Mouse (Mus musculus): ENCODE measurements around the gene Med25. TPM values are rescaled to one million over a fixed set of nuclear protein-coding genes. Genes with fewer than 3 reads are reported as not detected.

The Med25 gene
- polyA plus RNA-seq, 2 experiments: 24.2 to 29.3 TPM

- DNase-seq (ENCODE audit: low read depth in 3 of 3, low spot score in 3 of 3) (no peak), ATAC-seq (ENCODE audit: insufficient read depth) (peak; percentile 6; the same call in 1 of the 2 replicates)
- H3K4me2 ChIP-seq (ENCODE audit: low read depth): peak overlapping the region; percentile 83
- H3K4me1 ChIP-seq (replicated peaks; ENCODE audit: control insufficient read depth in 2 of 2, insufficient read depth in 2 of 2, low read length in 1 of 2): peaks cover 35 to 41% of the 10 kb centered on the region in 2 experiments
- H3K9ac ChIP-seq (replicated peaks): peak overlapping the region; percentile 81
- no peaks in the 10 kb centered on the region for H3K9me3 ChIP-seq (ENCODE audit: control insufficient read depth, low read length)
- H3K27me3 ChIP-seq (ENCODE audit: control insufficient read depth, insufficient read depth, low read length): no peaks in the 10 kb centered on the region
- no peak for TF ChIP-seq EP300 (IDR thresholded peaks at IDR 0.05; ENCODE audit: low read depth)
- TF ChIP-seq CTCF (IDR thresholded peaks at IDR 0.05; ENCODE audit: low read depth): no peak
- H3K36me3 ChIP-seq (replicated peaks; ENCODE audit: control insufficient read depth, insufficient read depth, low read depth): no peaks in the 10 kb centered on the region
- peak overlapping the region; percentile 92 for H3K27ac ChIP-seq
- WGBS (ENCODE audit: insufficient replicate concordance): 29% methylated on average over 26 of the region's 26 CpGs
- peak overlapping the region; percentile 64 to 65 for H3K4me3 ChIP-seq (ENCODE audit: insufficient read depth in 1 of 2, low read depth in 2 of 2, low read length in 2 of 2)
Measured at GRCm38 (mm10) chr7:44853596-44854355, 38.7 kb downstream of the Med25 start.

- WGBS (ENCODE audit: insufficient replicate concordance): 85% methylated on average over 2 of the region's 2 CpGs
- H3K4me3 ChIP-seq (ENCODE audit: insufficient read depth in 1 of 2, low read depth in 2 of 2, low read length in 2 of 2): no peak overlapping the region
- H3K27me3 ChIP-seq (ENCODE audit: control insufficient read depth, insufficient read depth, low read length): no peaks in the 10 kb centered on the region
- no peaks in the 10 kb centered on the region for H3K36me3 ChIP-seq (replicated peaks; ENCODE audit: control insufficient read depth, insufficient read depth, low read depth)
- peak overlapping the region; percentile 83 for H3K4me2 ChIP-seq (ENCODE audit: low read depth)
- TF ChIP-seq CTCF (IDR thresholded peaks at IDR 0.05; ENCODE audit: low read depth) (no peak), EP300 (IDR thresholded peaks at IDR 0.05; ENCODE audit: low read depth) (no peak)
- DNase-seq (ENCODE audit: low read depth in 3 of 3, low spot score in 3 of 3) (no peak), ATAC-seq (ENCODE audit: insufficient read depth) (no peak)
- H3K9ac ChIP-seq (replicated peaks): no peak overlapping the region; the same call in 1 of the 2 replicates
- H3K4me1 ChIP-seq (replicated peaks; ENCODE audit: control insufficient read depth in 2 of 2, insufficient read depth in 2 of 2, low read length in 1 of 2): peaks cover 33 to 37% of the 10 kb centered on the region in 2 experiments
- no peak overlapping the region for H3K27ac ChIP-seq
- no peaks in the 10 kb centered on the region for H3K9me3 ChIP-seq (ENCODE audit: control insufficient read depth, low read length)
Measured at GRCm38 (mm10) chr7:44853065-44853464, 39.4 kb downstream of the Med25 start.

GRCm38 (mm10) chr7:44852259-44853027 is 40.1 kb downstream of the Med25 start:
- H3K4me1 ChIP-seq (replicated peaks; ENCODE audit: control insufficient read depth in 2 of 2, insufficient read depth in 2 of 2, low read length in 1 of 2): peaks cover 38 to 39% of the 10 kb centered on the region in 2 experiments
- no peaks in the 10 kb centered on the region for H3K27me3 ChIP-seq (ENCODE audit: control insufficient read depth, insufficient read depth, low read length)
- H3K4me3 ChIP-seq (ENCODE audit: insufficient read depth in 1 of 2, low read depth in 2 of 2, low read length in 2 of 2): no peak overlapping the region
- no peak for TF ChIP-seq EP300 (IDR thresholded peaks at IDR 0.05; ENCODE audit: low read depth)
- no peak for TF ChIP-seq CTCF (IDR thresholded peaks at IDR 0.05; ENCODE audit: low read depth)
- no peak for ATAC-seq (ENCODE audit: insufficient read depth)
- no peak overlapping the region for H3K27ac ChIP-seq
- no peak overlapping the region for H3K9ac ChIP-seq (replicated peaks)
- H3K36me3 ChIP-seq (replicated peaks; ENCODE audit: control insufficient read depth, insufficient read depth, low read depth): no peaks in the 10 kb centered on the region
- H3K4me2 ChIP-seq (ENCODE audit: low read depth): no peak overlapping the region
- H3K9me3 ChIP-seq (ENCODE audit: control insufficient read depth, low read length): no peaks in the 10 kb centered on the region
- DNase-seq (ENCODE audit: low read depth in 3 of 3, low spot score in 3 of 3): no peak
- WGBS (ENCODE audit: insufficient replicate concordance): 84% methylated on average over 36 of the region's 36 CpGs

GRCm38 (mm10) chr7:44851625-44852234 is 40.8 kb downstream of the Med25 start:
- no peak overlapping the region for H3K9ac ChIP-seq (replicated peaks)
- DNase-seq (ENCODE audit: low read depth in 3 of 3, low spot score in 3 of 3) (no peak), ATAC-seq (ENCODE audit: insufficient read depth) (no peak)
- peaks cover 38 to 39% of the 10 kb centered on the region in 2 experiments for H3K4me1 ChIP-seq (replicated peaks; ENCODE audit: control insufficient read depth in 2 of 2, insufficient read depth in 2 of 2, low read length in 1 of 2)
- no peaks in the 10 kb centered on the region for H3K27me3 ChIP-seq (ENCODE audit: control insufficient read depth, insufficient read depth, low read length)
- H3K9me3 ChIP-seq (ENCODE audit: control insufficient read depth, low read length): no peaks in the 10 kb centered on the region
- no peaks in the 10 kb centered on the region; the same call in 1 of the 2 replicates for H3K36me3 ChIP-seq (replicated peaks; ENCODE audit: control insufficient read depth, insufficient read depth, low read depth)
- no peak overlapping the region for H3K27ac ChIP-seq
- no peak overlapping the region; a peak in 1 of 4 replicates for H3K4me3 ChIP-seq (ENCODE audit: insufficient read depth in 1 of 2, low read depth in 2 of 2, low read length in 2 of 2)
- 81% methylated on average over 12 of the region's 12 CpGs for WGBS (ENCODE audit: insufficient replicate concordance)
- no peak for TF ChIP-seq EP300 (IDR thresholded peaks at IDR 0.05; ENCODE audit: low read depth)
- TF ChIP-seq CTCF (IDR thresholded peaks at IDR 0.05; ENCODE audit: low read depth): no peak
- H3K4me2 ChIP-seq (ENCODE audit: low read depth): peak overlapping the region; percentile 97

Measured in liver, embryonic 14.5 days (tissue).